Mouse (Mus musculus) layer of hippocampus, postnatal 25 days (tissue): ENCODE measurements around the gene Ldlrad3. TPM values are rescaled to one million over a fixed set of nuclear protein-coding genes. Genes with fewer than 3 reads are reported as not detected.

ENCODE experiments used
- DNase-seq, 2 experiments: peaks; one replicate each; pipeline ENCODE4 v3.0.0; 2022; ENCODE audit warnings: mixed read lengths in 2 of 2, low spot score in 1 of 2; ENCODE audit errors: extremely low spot score in 1 of 2
- total RNA-seq, 2 experiments: library from RNA; stranded (reverse); gene quantifications; 2 replicates each; pipeline ENCODE4 v1.2.3; 2021

The Ldlrad3 gene
- total RNA-seq, 2 experiments from 2014 or later = 9.2 to 11.5 TPM

DNA sequence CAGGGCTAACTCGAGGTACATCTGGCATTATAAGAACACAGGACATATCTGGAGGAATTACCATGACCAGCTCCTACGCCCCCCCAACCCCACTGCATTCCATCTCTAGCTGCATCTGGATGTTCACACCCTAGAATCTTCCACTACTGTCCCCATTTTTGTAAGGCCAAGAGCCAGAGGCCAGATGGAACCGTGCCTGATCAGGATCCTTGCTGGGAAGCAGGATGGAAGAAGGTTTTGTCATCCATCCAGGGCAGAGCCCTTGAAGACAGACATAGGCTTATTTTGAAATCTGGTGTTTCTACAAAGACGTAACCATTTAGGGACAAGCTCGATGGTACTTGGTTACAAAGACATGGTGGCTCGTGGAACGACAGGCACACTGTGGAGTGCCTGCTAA lies 139.7 kb downstream of the Ldlrad3 start:
- no peak for DNase-seq

- DNase-seq = no peak
These were observed 145.7 kb downstream of the Ldlrad3 start for GRCm38 (mm10) chr2:102040456-102040855.

- no peak for DNase-seq
These were observed 146.2 kb downstream of the Ldlrad3 start for GRCm38 (mm10) chr2:102040011-102040410.

DNA sequence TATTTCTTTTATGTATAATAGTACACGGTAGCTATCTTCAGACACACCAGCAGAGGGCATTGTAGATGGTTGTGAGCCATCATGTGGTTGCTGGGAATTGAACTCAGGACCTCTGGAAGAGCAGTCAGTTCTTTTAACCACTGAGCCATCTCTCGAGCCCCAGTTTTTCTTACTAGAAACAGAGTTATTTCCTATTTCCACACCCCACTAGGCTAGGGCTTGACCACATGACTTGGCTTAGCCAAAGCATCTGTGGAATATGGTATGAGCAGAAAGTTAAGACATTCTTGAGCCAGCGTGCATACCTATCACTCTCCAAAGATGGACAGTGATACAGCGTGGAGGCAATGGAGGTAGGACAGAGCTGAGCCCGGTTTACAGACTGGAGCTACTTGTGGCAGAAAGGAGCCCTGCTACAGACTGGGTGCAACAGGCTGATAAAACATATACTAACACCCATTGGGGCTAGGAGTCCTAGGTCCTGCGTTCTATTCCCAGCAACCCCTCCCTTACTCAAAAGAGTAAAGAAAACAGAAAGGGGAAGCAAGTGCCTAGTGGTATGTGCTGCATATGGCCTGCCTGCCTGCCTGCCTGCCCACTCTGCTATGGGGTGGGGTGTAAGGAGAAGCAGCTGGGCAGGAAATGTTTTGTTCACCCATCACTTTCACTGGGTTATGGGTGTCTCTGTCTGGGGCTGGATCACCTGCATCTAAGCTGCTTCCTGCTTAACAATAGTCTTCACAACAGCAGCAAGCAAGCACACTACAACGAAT lies 147.1 kb downstream of the Ldlrad3 start:
- no peak for DNase-seq

DNA sequence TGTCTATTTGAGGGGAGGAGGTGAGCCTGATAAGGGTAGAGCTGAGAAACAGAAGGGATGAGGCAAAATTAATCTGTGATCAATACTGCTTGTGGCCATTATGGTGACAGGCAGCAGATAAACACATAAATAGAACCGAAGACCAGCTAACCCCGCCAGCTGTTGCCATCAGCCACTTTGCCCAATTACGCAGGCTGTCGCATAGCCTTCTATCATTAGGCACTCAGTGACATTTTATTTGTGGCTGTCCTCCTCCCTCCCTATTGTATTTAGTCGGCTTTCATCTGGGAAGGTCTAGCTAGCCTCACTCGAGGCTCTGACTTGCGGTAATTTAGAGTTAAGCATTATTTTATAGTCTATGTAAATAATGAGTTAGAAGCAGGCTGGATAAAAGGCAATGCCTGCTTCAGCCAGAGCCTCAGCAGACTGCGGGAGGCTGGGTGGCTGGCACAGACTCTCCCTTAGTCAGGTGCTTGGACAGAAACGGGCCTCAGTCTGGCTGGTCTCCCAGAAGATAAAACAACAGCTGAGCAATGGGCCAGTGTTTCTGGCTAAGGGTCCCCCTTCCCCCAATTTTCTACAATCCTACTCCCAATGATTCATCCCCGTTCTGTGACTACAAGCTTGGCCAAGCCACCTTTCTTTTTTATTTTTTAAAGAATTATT lies 147.8 kb downstream of the Ldlrad3 start:
- DNase-seq = peak in 1 of 2 experiments; percentile 51

GRCm38 (mm10) chr2:102036665-102037511 lies 149.3 kb downstream of the Ldlrad3 start:
- no peak for DNase-seq

DNA sequence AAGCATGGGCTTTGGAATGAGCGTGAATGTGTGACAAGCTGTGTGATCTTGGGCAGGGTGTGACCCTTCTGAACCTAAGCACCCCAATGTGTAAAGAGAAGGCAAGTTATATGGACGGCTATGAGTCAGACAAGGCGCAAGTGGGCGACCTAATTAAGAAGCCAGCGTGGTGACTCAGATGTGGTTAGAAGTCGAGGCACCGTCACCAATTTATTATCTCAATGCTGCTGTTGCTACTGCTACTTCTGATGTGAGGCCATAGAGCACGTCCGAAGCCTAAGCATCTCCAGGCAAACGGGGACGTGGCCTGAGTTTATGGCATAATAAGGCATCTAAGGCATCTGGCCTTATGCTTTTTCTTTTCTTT lies 151.7 kb downstream of the Ldlrad3 start:
- DNase-seq = no peak

- DNase-seq = no peak
These were observed 152.2 kb downstream of the Ldlrad3 start for GRCm38 (mm10) chr2:102033818-102034512.

GRCm38 (mm10) chr2:102032713-102033343 lies 153.4 kb downstream of the Ldlrad3 start:
- DNase-seq = peak in 1 of 2 experiments; percentile 49

GRCm38 (mm10) chr2:102030652-102031051 lies 155.5 kb downstream of the Ldlrad3 start:
- DNase-seq = peak in 1 of 2 experiments; percentile 62

DNA sequence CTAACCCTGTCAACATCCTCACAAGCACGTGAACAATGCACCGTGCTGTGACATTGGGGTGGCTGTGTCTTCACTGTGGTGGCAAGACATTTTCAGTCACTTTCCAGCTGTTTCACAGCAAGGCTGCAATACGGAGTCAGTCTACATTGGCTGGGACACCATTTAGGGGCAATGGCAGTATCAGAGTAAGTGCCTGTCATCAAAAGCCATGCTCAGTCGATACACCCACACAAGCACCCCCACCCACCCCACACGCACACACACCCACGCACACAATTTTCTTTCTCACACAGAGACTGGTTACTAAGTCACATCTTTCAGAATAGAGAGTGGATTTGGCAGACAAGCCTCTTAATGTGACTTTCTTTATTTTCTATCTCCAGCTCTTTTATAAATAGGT lies 156.0 kb downstream of the Ldlrad3 start:
- DNase-seq = no peak

DNA sequence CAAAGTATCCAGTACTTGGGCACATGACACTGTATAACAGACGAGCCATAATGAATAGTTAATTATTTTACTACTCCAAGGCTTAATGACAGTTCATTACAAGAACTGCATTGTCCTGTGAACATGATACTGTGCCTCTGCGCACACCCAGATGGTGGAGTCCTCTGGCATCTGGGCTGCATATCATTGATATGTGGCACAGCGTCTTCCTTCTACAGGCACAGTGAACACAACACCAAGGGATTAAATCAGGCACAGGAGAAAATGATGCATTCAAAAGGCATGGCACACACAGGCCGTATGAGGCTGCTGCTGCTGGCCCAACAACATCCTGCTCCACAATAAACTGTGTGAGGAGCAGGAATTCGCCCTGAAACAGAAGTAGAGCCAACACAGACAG lies 156.5 kb downstream of the Ldlrad3 start:
- DNase-seq = no peak

- DNase-seq = no peak
These were observed 158.9 kb downstream of the Ldlrad3 start for GRCm38 (mm10) chr2:102027265-102027664.

- no peak for DNase-seq
These were observed 160.0 kb downstream of the Ldlrad3 start for GRCm38 (mm10) chr2:102026156-102026555.

- no peak for DNase-seq
These were observed 161.7 kb downstream of the Ldlrad3 start for GRCm38 (mm10) chr2:102024483-102024882.

DNA sequence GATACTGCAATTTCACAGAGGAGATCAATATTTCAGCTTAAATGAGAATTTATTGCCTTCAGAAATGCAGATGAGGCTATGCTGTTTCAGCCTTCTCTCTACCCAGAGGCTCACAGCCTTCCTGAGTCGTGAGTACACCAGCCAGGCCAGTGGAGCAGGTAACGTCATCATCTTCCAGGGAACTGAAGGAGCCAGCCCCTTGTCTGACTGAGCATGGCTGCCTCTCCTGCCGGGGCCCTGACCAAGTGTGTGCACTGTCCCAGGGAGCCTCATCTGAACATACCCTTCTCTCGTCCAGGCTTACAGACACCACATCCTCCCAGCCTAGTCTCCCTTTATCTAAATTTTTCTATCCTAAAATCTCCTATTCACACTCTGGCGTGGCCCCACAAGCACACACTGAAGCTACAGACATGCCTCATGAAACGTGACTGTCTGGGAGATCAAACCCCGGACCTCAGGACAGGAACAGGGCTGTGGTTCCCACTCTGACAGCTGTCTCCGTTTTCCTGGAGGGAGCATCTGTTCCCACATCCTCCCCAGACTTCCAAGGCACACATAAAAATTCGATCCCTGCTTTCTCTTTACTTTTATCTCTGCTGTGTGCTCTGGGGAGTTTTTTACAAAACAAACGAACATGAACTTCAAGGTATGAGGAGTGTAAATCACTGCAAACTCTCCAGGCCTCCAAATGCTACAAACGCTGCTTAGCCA lies 164.7 kb downstream of the Ldlrad3 start:
- no peak for DNase-seq

DNA sequence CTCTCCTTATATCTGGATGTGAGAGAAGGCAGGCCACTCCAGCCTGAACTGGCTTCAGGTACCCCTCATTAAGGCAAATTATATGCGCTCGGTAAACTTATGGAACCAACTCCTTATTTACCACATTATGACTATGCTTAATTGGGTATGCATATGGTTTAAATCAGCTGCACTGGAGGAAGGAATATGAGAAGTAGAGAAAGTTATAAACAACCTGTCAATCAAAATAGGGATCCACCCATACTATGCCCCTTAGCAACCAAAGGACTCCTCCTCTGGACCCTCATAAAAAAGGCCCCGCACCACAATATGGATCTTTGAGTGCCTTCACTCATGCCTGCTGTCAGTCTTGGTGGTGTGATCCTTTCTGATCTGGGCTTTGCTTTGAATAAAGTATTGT lies 165.6 kb downstream of the Ldlrad3 start:
- DNase-seq = no peak

GRCm38 (mm10) chr2:102014538-102015113 lies 171.6 kb downstream of the Ldlrad3 start:
- DNase-seq = no peak
